Mouse (Mus musculus): Measurements from ENCODE around the gene 4932438H23Rik.

DNA sequence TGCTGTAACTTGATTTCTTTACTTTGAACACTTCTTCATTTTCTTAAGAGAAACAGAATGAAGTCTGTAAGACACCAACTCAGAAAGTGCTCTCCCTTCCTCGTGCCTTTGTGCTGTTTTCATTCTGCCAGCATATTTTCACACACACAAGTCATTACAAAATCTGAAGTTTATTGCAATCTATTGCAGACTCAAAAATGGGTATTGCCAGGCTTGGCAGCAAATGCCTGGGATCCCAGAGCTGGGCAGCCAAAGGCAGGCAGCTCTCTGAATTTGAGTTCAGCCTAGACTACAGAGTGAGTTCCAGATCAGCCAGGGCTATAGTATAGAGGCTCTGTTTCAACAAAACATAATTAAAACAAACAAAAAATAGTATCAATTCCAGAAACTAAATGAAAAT, 52.3 kb downstream of the 4932438H23Rik start:
- TF ChIP-seq CTCF (IDR thresholded peaks at IDR 0.05; ENCODE audit: control insufficient read depth, insufficient read depth, insufficient replicate concordance, low read depth, low read length) = no peak
- no peak for TF ChIP-seq POLR2A (IDR thresholded peaks at IDR 0.05; ENCODE audit: control insufficient read depth, low read depth, low read length)

Measured in testis, adult 2 months (tissue).